ENCODE assay signal across 18 mouse cellular contexts in the genomic region with DNA sequence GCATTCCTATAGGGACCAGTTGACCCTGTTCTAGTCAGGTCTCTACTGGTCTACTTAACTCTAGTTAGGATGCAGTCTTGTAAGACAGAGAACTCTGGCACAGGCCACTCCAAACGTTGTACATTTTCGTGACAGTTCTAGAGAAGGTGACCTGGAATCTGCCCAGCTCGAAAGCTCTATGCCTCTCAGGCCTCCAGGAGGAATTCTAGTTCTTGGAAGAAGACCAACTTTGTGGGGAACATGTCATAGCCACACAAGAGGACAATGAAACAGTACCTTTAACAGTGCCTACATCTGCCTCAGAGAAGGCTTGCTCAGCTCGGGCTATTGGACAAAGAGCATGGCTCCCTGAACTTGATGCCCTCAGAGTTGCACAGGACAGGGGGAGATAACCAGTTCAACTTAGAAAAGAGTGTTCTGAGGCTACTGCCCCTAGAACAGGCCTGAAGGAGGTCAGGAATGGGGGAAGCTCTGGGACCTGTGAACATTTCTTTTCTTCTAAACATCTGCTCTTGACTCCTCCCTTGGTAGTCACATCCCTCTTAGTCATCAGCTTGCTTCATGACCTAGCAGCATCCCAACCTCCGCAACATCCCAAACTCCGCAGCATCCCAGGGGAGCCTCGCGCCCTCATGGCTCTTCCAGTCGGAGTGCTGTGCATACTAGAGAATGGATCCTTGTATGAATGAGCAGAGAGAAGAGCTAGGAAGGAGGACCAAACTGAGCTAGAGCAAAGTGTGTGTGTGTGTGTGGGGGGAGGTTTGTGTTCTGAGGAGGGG. TPM values are rescaled to one million over a fixed set of nuclear protein-coding genes. Genes with fewer than 3 reads are reported as not detected.
A peak's percentile ranks its signal among the peaks of the same experiment; 100 is the strongest.
DNase-seq lines count a peak whose midpoint lies in the region; ATAC-seq and TF ChIP-seq lines count a peak whose summit lies in the region.
"Had no signal": no experiment of that assay in that cellular context is flagged by ENCODE, and none has a peak within 500 bp of the region (broad histone marks: within the 10 kb centered on the region; RNA-seq: fewer than 3 reads in every experiment).

No protein-coding gene starts in this region.

- no peak overlapping the region for H3K4me2 ChIP-seq in embryonic facial prominence, embryonic 15.5 days (replicated peaks)
- no peak overlapping the region for H3K4me2 ChIP-seq in kidney, postnatal 0 days (ENCODE audit: low read length)
- no peak overlapping the region for H3K4me2 ChIP-seq in heart, postnatal 0 days (ENCODE audit: low read depth, low read length)
- no peak overlapping the region for H3K4me2 ChIP-seq in stomach, postnatal 0 days (replicated peaks; ENCODE audit: low read depth)
- H3K4me2 ChIP-seq: intestine, embryonic 15.5 days; limb, embryonic 13.5 days; midbrain, embryonic 12.5 days had no signal

- TF ChIP-seq CTCF in kidney, postnatal 0 days (IDR thresholded peaks at IDR 0.05; ENCODE audit: low read depth), result no peak
- TF ChIP-seq CTCF in heart, postnatal 0 days (IDR thresholded peaks at IDR 0.05; ENCODE audit: low read depth), result no peak
- no peak for TF ChIP-seq CTCF in stomach, postnatal 0 days (IDR thresholded peaks at IDR 0.05; ENCODE audit: low read depth)

- H3K4me3 ChIP-seq in embryonic facial prominence, embryonic 15.5 days (replicated peaks), result no peak overlapping the region
- H3K4me3 ChIP-seq in embryonic facial prominence, embryonic 10.5 days, result no peak overlapping the region
- H3K4me3 ChIP-seq in kidney, postnatal 0 days (replicated peaks; ENCODE audit: low read depth, low read length), result no peak overlapping the region
- no peak overlapping the region for H3K4me3 ChIP-seq in heart, postnatal 0 days (ENCODE audit: low read depth, low read length)
- no peak overlapping the region for H3K4me3 ChIP-seq in stomach, postnatal 0 days (ENCODE audit: low read depth, low read length)
- H3K4me3 ChIP-seq: erythroblast, embryonic 14.5 days; intestine, embryonic 15.5 days; limb, embryonic 13.5 days; midbrain, embryonic 12.5 days had no signal

- H3K27ac ChIP-seq in embryonic facial prominence, embryonic 15.5 days (replicated peaks), result peak overlapping the region; percentile 86; the same call in 1 of the 2 replicates
- H3K27ac ChIP-seq in embryonic facial prominence, embryonic 10.5 days (replicated peaks), result no peak overlapping the region
- H3K27ac ChIP-seq in kidney, postnatal 0 days, result 0 out of 2 replicates have a peak overlapping the region, but pooled peaks have one; percentile 47
- peak overlapping the region; percentile 83 for H3K27ac ChIP-seq in heart, postnatal 0 days (ENCODE audit: low read depth)
- peak overlapping the region; percentile 81; the same call in 1 of the 2 replicates for H3K27ac ChIP-seq in stomach, postnatal 0 days (replicated peaks)
- H3K27ac ChIP-seq: midbrain, embryonic 12.5 days had no signal

- H3K9ac ChIP-seq in embryonic facial prominence, embryonic 15.5 days, result no peak overlapping the region
- H3K9ac ChIP-seq in kidney, postnatal 0 days (ENCODE audit: low read depth, low read length), result no peak overlapping the region
- no peak overlapping the region for H3K9ac ChIP-seq in heart, postnatal 0 days (replicated peaks; ENCODE audit: low read depth, low read length)
- no peak overlapping the region for H3K9ac ChIP-seq in stomach, postnatal 0 days (ENCODE audit: low read length)
- H3K9ac ChIP-seq: intestine, embryonic 15.5 days; limb, embryonic 13.5 days; midbrain, embryonic 12.5 days had no signal

- H3K4me1 ChIP-seq in embryonic facial prominence, embryonic 15.5 days, result peaks cover 55% of the 10 kb centered on the region
- H3K4me1 ChIP-seq in embryonic facial prominence, embryonic 10.5 days, result peaks cover 49% of the 10 kb centered on the region
- H3K4me1 ChIP-seq in kidney, postnatal 0 days (replicated peaks; ENCODE audit: insufficient read depth, low read length), result peaks cover 31% of the 10 kb centered on the region
- H3K4me1 ChIP-seq in heart, postnatal 0 days (ENCODE audit: control insufficient read depth, insufficient read depth), result peaks cover 55% of the 10 kb centered on the region
- H3K4me1 ChIP-seq in stomach, postnatal 0 days (replicated peaks; ENCODE audit: control insufficient read depth, insufficient read depth), result peaks cover 9% of the 10 kb centered on the region

- H3K36me3 ChIP-seq in embryonic facial prominence, embryonic 15.5 days, result no peaks in the 10 kb centered on the region
- no peaks in the 10 kb centered on the region for H3K36me3 ChIP-seq in embryonic facial prominence, embryonic 10.5 days (replicated peaks)
- no peaks in the 10 kb centered on the region for H3K36me3 ChIP-seq in kidney, postnatal 0 days (ENCODE audit: insufficient read depth, low read length)
- no peaks in the 10 kb centered on the region for H3K36me3 ChIP-seq in heart, postnatal 0 days (replicated peaks; ENCODE audit: control insufficient read depth, insufficient read depth, low read length)
- H3K36me3 ChIP-seq in stomach, postnatal 0 days (ENCODE audit: control insufficient read depth, insufficient read depth, low read length), result no peaks in the 10 kb centered on the region
- H3K36me3 ChIP-seq: intestine, embryonic 15.5 days; limb, embryonic 13.5 days; midbrain, embryonic 12.5 days had no signal

- WGBS in embryonic facial prominence, embryonic 15.5 days, result 74% methylated on average over 9 of the region's 9 CpGs
- 92% methylated on average over 9 of the region's 9 CpGs for WGBS in embryonic facial prominence, embryonic 10.5 days
- WGBS in kidney, postnatal 0 days, result 84% methylated on average over 9 of the region's 9 CpGs
- WGBS in heart, postnatal 0 days, result 55% methylated on average over 9 of the region's 9 CpGs
- 76% methylated on average over 9 of the region's 9 CpGs for WGBS in stomach, postnatal 0 days

- no peak for ATAC-seq in embryonic facial prominence, embryonic 15.5 days (ENCODE audit: insufficient number of reproducible peaks, low FRiP score, low TSS enrichment, low read depth)
- ATAC-seq in kidney, postnatal 0 days (replicated peaks; ENCODE audit: low FRiP score, low read depth), result no peak
- ATAC-seq in heart, postnatal 0 days (ENCODE audit: insufficient read depth, low read depth), result no peak
- ATAC-seq in stomach, postnatal 0 days (ENCODE audit: low FRiP score, low TSS enrichment), result no peak
- ATAC-seq in cerebellum, adult (ENCODE audit: insufficient number of reproducible peaks, low FRiP score, low TSS enrichment), result no peak

- no peak for TF ChIP-seq EP300 in heart, postnatal 0 days (IDR thresholded peaks at IDR 0.05; ENCODE audit: low read depth)
- TF ChIP-seq EP300 in stomach, postnatal 0 days (optimal IDR thresholded peaks at IDR 0.05), result no peak

- no peaks in the 10 kb centered on the region for H3K27me3 ChIP-seq in embryonic facial prominence, embryonic 15.5 days
- no peaks in the 10 kb centered on the region for H3K27me3 ChIP-seq in embryonic facial prominence, embryonic 10.5 days (replicated peaks; ENCODE audit: low read depth, poor library complexity, severe bottlenecking)
- H3K27me3 ChIP-seq in kidney, postnatal 0 days (ENCODE audit: insufficient read depth, low read length), result no peaks in the 10 kb centered on the region
- H3K27me3 ChIP-seq in heart, postnatal 0 days (ENCODE audit: control insufficient read depth, insufficient read depth, low read length), result no peaks in the 10 kb centered on the region
- no peaks in the 10 kb centered on the region for H3K27me3 ChIP-seq in stomach, postnatal 0 days (ENCODE audit: control insufficient read depth, insufficient read depth, low read length)
- H3K27me3 ChIP-seq: intestine, embryonic 15.5 days; limb, embryonic 13.5 days; midbrain, embryonic 12.5 days had no signal

- H3K9me3 ChIP-seq in embryonic facial prominence, embryonic 15.5 days (replicated peaks), result no peaks in the 10 kb centered on the region
- no peaks in the 10 kb centered on the region for H3K9me3 ChIP-seq in embryonic facial prominence, embryonic 10.5 days
- H3K9me3 ChIP-seq in kidney, postnatal 0 days (replicated peaks; ENCODE audit: low read length), result no peaks in the 10 kb centered on the region
- H3K9me3 ChIP-seq in heart, postnatal 0 days (replicated peaks; ENCODE audit: control insufficient read depth, low read length), result no peaks in the 10 kb centered on the region
- no peaks in the 10 kb centered on the region for H3K9me3 ChIP-seq in stomach, postnatal 0 days (ENCODE audit: control insufficient read depth, low read length)
- H3K9me3 ChIP-seq: intestine, embryonic 15.5 days; limb, embryonic 13.5 days; midbrain, embryonic 12.5 days had no signal

- no peak for DNase-seq in embryonic facial prominence, embryonic 10.5 days (ENCODE audit: low spot score)
- DNase-seq in kidney, postnatal 0 days (ENCODE audit: low spot score), result no peak
- no peak for DNase-seq in kidney, postnatal 10 days
- DNase-seq in heart, postnatal 0 days (ENCODE audit: low spot score), result peak; percentile 82
- DNase-seq in stomach, postnatal 0 days (ENCODE audit: low spot score), result no peak
- no peak for DNase-seq in cerebellum, adult 18-20 months
- DNase-seq: cerebellum, adult 8-10 months; gastrocnemius, postnatal 25 days; right cerebral cortex, postnatal 14 days; thymus, adult 2 months had no signal

RNA-seq across cellular contexts. Expression of a gene that starts 17.4 kb away (rescaled TPM):
- 33.2 and 34.2 TPM in 2 replicates for polyA plus RNA-seq in embryonic facial prominence, embryonic 15.5 days (2015; fragmentation: Nextera tagmentation; extraction: Ambion mirVana)
- 13.2 and 13.5 TPM in 2 replicates for polyA plus RNA-seq in embryonic facial prominence, embryonic 10.5 days (2016; fragmentation: Nextera tagmentation; extraction: Ambion mirVana)
- polyA plus RNA-seq in kidney, postnatal 0 days (2015; fragmentation: Nextera tagmentation; extraction: Ambion mirVana), result 31.8 and 36.6 TPM in 2 replicates
- total RNA-seq in heart, postnatal 0 days (2014; rRNA removed; ENCODE audit: low replicate concordance), result 29.6 and 38.7 TPM in 2 replicates
- 21.9 and 24.8 TPM in 2 replicates for polyA plus RNA-seq in heart, postnatal 0 days (2015; fragmentation: Nextera tagmentation; extraction: Ambion mirVana)
- polyA plus RNA-seq in stomach, postnatal 0 days (2015; fragmentation: Nextera tagmentation; extraction: Ambion mirVana), result 21.3 and 23.5 TPM in 2 replicates

RNA-seq across cellular contexts. Expression of a gene that starts 18.0 kb away (rescaled TPM):
- 35.2 and 42.0 TPM in 2 replicates for polyA plus RNA-seq in embryonic facial prominence, embryonic 15.5 days (2015; fragmentation: Nextera tagmentation; extraction: Ambion mirVana)
- polyA plus RNA-seq in embryonic facial prominence, embryonic 10.5 days (2016; fragmentation: Nextera tagmentation; extraction: Ambion mirVana), result 43.1 and 45.0 TPM in 2 replicates
- 23.3 and 26.1 TPM in 2 replicates for polyA plus RNA-seq in kidney, postnatal 0 days (2015; fragmentation: Nextera tagmentation; extraction: Ambion mirVana)
- 34.9 and 39.3 TPM in 2 replicates for total RNA-seq in heart, postnatal 0 days (2014; rRNA removed; ENCODE audit: low replicate concordance)
- polyA plus RNA-seq in heart, postnatal 0 days (2015; fragmentation: Nextera tagmentation; extraction: Ambion mirVana), result 11.5 and 13.1 TPM in 2 replicates
- 10.2 and 11.7 TPM in 2 replicates for polyA plus RNA-seq in stomach, postnatal 0 days (2015; fragmentation: Nextera tagmentation; extraction: Ambion mirVana)

RNA-seq across cellular contexts. Expression of a gene that starts 36.8 kb away (rescaled TPM):
- 1.6 and 1.9 TPM in 2 replicates for polyA plus RNA-seq in embryonic facial prominence, embryonic 15.5 days (2015; fragmentation: Nextera tagmentation; extraction: Ambion mirVana)
- polyA plus RNA-seq in embryonic facial prominence, embryonic 10.5 days (2016; fragmentation: Nextera tagmentation; extraction: Ambion mirVana), result 0.22 TPM in 1 of 2 replicates, not detected in the other
- polyA plus RNA-seq in kidney, postnatal 0 days (2015; fragmentation: Nextera tagmentation; extraction: Ambion mirVana), result 0.11 and 0.13 TPM in 2 replicates
- not detected in 2 replicates for total RNA-seq in heart, postnatal 0 days (2014; rRNA removed; ENCODE audit: low replicate concordance)
- 0.14 TPM in 2 replicates for polyA plus RNA-seq in heart, postnatal 0 days (2015; fragmentation: Nextera tagmentation; extraction: Ambion mirVana)
- polyA plus RNA-seq in stomach, postnatal 0 days (2015; fragmentation: Nextera tagmentation; extraction: Ambion mirVana), result 0.11 and 0.12 TPM in 2 replicates
- total RNA-seq: layer of hippocampus, postnatal 25 days had no signal
- polyA plus RNA-seq: erythroblast, embryonic 14.5 days; hindbrain, embryonic 11.5 days; midbrain, embryonic 12.5 days had no signal

RNA-seq across cellular contexts. Expression of a gene that starts 46.5 kb away (rescaled TPM):
- 1.7 TPM in 2 replicates for polyA plus RNA-seq in embryonic facial prominence, embryonic 15.5 days (2015; fragmentation: Nextera tagmentation; extraction: Ambion mirVana)
- 1.1 and 1.3 TPM in 2 replicates for polyA plus RNA-seq in embryonic facial prominence, embryonic 10.5 days (2016; fragmentation: Nextera tagmentation; extraction: Ambion mirVana)
- 97.6 and 110 TPM in 2 replicates for polyA plus RNA-seq in kidney, postnatal 0 days (2015; fragmentation: Nextera tagmentation; extraction: Ambion mirVana)
- total RNA-seq in heart, postnatal 0 days (2014; rRNA removed; ENCODE audit: low replicate concordance), result 1.2 and 1.3 TPM in 2 replicates
- polyA plus RNA-seq in heart, postnatal 0 days (2015; fragmentation: Nextera tagmentation; extraction: Ambion mirVana), result 1.4 and 1.5 TPM in 2 replicates
- 1.6 and 1.8 TPM in 2 replicates for polyA plus RNA-seq in stomach, postnatal 0 days (2015; fragmentation: Nextera tagmentation; extraction: Ambion mirVana)
- polyA plus RNA-seq: erythroblast, embryonic 14.5 days had no signal

RNA-seq across cellular contexts. Expression of a gene that starts 53.1 kb away (rescaled TPM):
- polyA plus RNA-seq in embryonic facial prominence, embryonic 15.5 days (2015; fragmentation: Nextera tagmentation; extraction: Ambion mirVana), result 0.16 TPM in 1 of 2 replicates, not detected in the other
- 0.17 TPM in 1 of 2 replicates, not detected in the other for polyA plus RNA-seq in embryonic facial prominence, embryonic 10.5 days (2016; fragmentation: Nextera tagmentation; extraction: Ambion mirVana)
- 0.34 and 0.38 TPM in 2 replicates for polyA plus RNA-seq in kidney, postnatal 0 days (2015; fragmentation: Nextera tagmentation; extraction: Ambion mirVana)
- total RNA-seq in heart, postnatal 0 days (2014; rRNA removed; ENCODE audit: low replicate concordance), result 0.15 TPM in 1 of 2 replicates, not detected in the other
- not detected in 2 replicates for polyA plus RNA-seq in heart, postnatal 0 days (2015; fragmentation: Nextera tagmentation; extraction: Ambion mirVana)
- not detected in 2 replicates for polyA plus RNA-seq in stomach, postnatal 0 days (2015; fragmentation: Nextera tagmentation; extraction: Ambion mirVana)
- polyA plus RNA-seq: erythroblast, embryonic 14.5 days; hindbrain, embryonic 11.5 days; intestine, embryonic 15.5 days; midbrain, embryonic 12.5 days had no signal
